Mouse (Mus musculus) hindbrain, embryonic 14.5 days (tissue): ENCODE measurements around the gene Tpsg1. TPM values are rescaled to one million over a fixed set of nuclear protein-coding genes. Genes with fewer than 3 reads are reported as not detected.

Experiments used
- ATAC-seq: fragments of 200-750 bp; cut with Nextera tagmentation; 2 replicates; pipeline ENCODE4 v1.8.0; 2017; ENCODE audit warnings: moderate number of reproducible peaks, mild to moderate bottlenecking, moderate TSS enrichment, moderate library complexity; ENCODE audit not compliant: low FRiP score
- DNase-seq: peaks from one replicate; pipeline ENCODE4 v3.0.0-alpha.2; 2015; ENCODE audit warnings: low spot score
- H3K27ac ChIP-seq: fragments of 300-500 bp; sonication (generic); 2 replicates; pipeline ENCODE4 v1.5.1; 2014; ENCODE audit warnings: mild to moderate bottlenecking, moderate library complexity
- H3K27me3 ChIP-seq: fragments of 300-500 bp; sonication (generic); 2 replicates; pipeline ENCODE4 v1.6.1; 2014; ENCODE audit warnings: mild to moderate bottlenecking, low read length, mixed read lengths; ENCODE audit not compliant: control insufficient read depth, insufficient read depth
- H3K36me3 ChIP-seq: fragments of 300-500 bp; sonication (generic); replicated peaks from 2 replicates; pipeline ENCODE4 v1.6.1; 2014; ENCODE audit not compliant: control insufficient read depth, insufficient read depth
- H3K4me1 ChIP-seq: fragments of 300-500 bp; sonication (generic); replicated peaks from 2 replicates; pipeline ENCODE4 v1.6.1; 2014; ENCODE audit warnings: antibody characterized with exemption, low read length, mixed read lengths; ENCODE audit not compliant: control insufficient read depth, insufficient read depth
- H3K4me2 ChIP-seq: fragments of 300-500 bp; sonication (generic); replicated peaks from 2 replicates; pipeline ENCODE4 v1.6.1; 2014; ENCODE audit warnings: mild to moderate bottlenecking, moderate library complexity
- H3K4me3 ChIP-seq: fragments of 300-500 bp; sonication (generic); replicated peaks from 2 replicates; pipeline ENCODE4 v1.5.1; 2014; ENCODE audit warnings: mild to moderate bottlenecking, low read length
- H3K9ac ChIP-seq: fragments of 300-500 bp; sonication (generic); 2 replicates; pipeline ENCODE4 v1.6.1; 2014
- H3K9me3 ChIP-seq: fragments of 300-500 bp; sonication (generic); 2 replicates; pipeline ENCODE4 v1.6.1; 2016; ENCODE audit warnings: low read length; ENCODE audit not compliant: control insufficient read depth
- WGBS: fragments of 180-500 bp; shearing (Covaris S2); extraction: QIAGEN DNeasy Blood & Tissue Kit; methylation state at CpG from one replicate; pipeline ENCODE4 v1.1.7; 2014; 5-methylcytosine and 5-hydroxymethylcytosine counted together
- polyA plus RNA-seq: library from polyadenylated mRNA; unstranded; fragments of >200 nt; fragmentation: Nextera tagmentation; extraction: Ambion mirVana; gene quantifications from 2 replicates; pipeline ENCODE4 v1.2.1, GENCODE M21; 2014

The Tpsg1 gene
- polyA plus RNA-seq, 1 experiment from 2014 or later: 1.2 TPM

- Histone ChIP-seq H3K36me3 (no peaks in the 10 kb centered on the region), H3K9ac (no peak overlapping the region), H3K4me1 (no peaks in the 10 kb centered on the region), H3K27ac (no peak overlapping the region), H3K9me3 (no peaks in the 10 kb centered on the region), H3K4me2 (no peak overlapping the region), H3K27me3 (no peaks in the 10 kb centered on the region; the same call in 1 of the 2 replicates), H3K4me3 (no peak overlapping the region)
- 13% methylated on average over 1 of the region's 1 CpGs for WGBS
- ATAC-seq: no peak
- no peak for DNase-seq
Observed at GRCm38 (mm10) chr17:25363726-25364125, 5.3 kb upstream of the Tpsg1 start.

GRCm38 (mm10) chr17:25366005-25366404, 3.1 kb upstream of the Tpsg1 start, which contains the start of gene Tpsb2:
TSS of gene Tpsb2 (plus strand) at chr17:25366305.
- no peak within 1 kb of the TSS for H3K9ac ChIP-seq
- no peak within 1 kb of the TSS for H3K27ac ChIP-seq
- H3K4me2 ChIP-seq: no peak within 1 kb of the TSS
- no peaks in the 10 kb centered on the region; the same call in 1 of the 2 replicates for H3K27me3 ChIP-seq
- ATAC-seq (no peak), DNase-seq (no peak)
- no peaks in the 10 kb centered on the region for H3K4me1 ChIP-seq
- WGBS: 80% methylated on average over 2 of the region's 2 CpGs
- no peak within 1 kb of the TSS for H3K4me3 ChIP-seq
- H3K36me3 ChIP-seq: no peaks in the 10 kb centered on the region
- H3K9me3 ChIP-seq: no peaks in the 10 kb centered on the region

GRCm38 (mm10) chr17:25372491-25372890, 3.4 kb downstream of the Tpsg1 start:
- H3K27ac ChIP-seq: no peak overlapping the region
- no peak overlapping the region for H3K4me3 ChIP-seq
- H3K36me3 ChIP-seq: peaks cover 23% of the 10 kb centered on the region
- DNase-seq (no peak), ATAC-seq (no peak)
- 80% methylated on average over 8 of the region's 8 CpGs for WGBS
- no peak overlapping the region for H3K9ac ChIP-seq
- no peaks in the 10 kb centered on the region for H3K9me3 ChIP-seq
- no peaks in the 10 kb centered on the region for H3K4me1 ChIP-seq
- no peaks in the 10 kb centered on the region for H3K27me3 ChIP-seq
- H3K4me2 ChIP-seq: no peak overlapping the region

GRCm38 (mm10) chr17:25374011-25374410, 4.9 kb downstream of the Tpsg1 start:
- Histone ChIP-seq H3K4me1 (no peaks in the 10 kb centered on the region), H3K27ac (no peak overlapping the region), H3K36me3 (peaks cover 33% of the 10 kb centered on the region), H3K9me3 (no peaks in the 10 kb centered on the region), H3K9ac (no peak overlapping the region), H3K27me3 (no peaks in the 10 kb centered on the region), H3K4me2 (no peak overlapping the region), H3K4me3 (no peak overlapping the region)
- DNase-seq (no peak), ATAC-seq (no peak)
- 48% methylated on average over 9 of the region's 9 CpGs for WGBS

GRCm38 (mm10) chr17:25394526-25394925, 25.5 kb downstream of the Tpsg1 start:
- WGBS: 89% methylated on average over 4 of the region's 4 CpGs
- Histone ChIP-seq H3K4me2 (no peak overlapping the region), H3K36me3 (peaks cover 39% of the 10 kb centered on the region), H3K9me3 (no peaks in the 10 kb centered on the region), H3K4me3 (no peak overlapping the region), H3K4me1 (peaks cover 9% of the 10 kb centered on the region), H3K27ac (no peak overlapping the region), H3K9ac (no peak overlapping the region), H3K27me3 (no peaks in the 10 kb centered on the region)
- no peak for DNase-seq
- no peak for ATAC-seq

DNA sequence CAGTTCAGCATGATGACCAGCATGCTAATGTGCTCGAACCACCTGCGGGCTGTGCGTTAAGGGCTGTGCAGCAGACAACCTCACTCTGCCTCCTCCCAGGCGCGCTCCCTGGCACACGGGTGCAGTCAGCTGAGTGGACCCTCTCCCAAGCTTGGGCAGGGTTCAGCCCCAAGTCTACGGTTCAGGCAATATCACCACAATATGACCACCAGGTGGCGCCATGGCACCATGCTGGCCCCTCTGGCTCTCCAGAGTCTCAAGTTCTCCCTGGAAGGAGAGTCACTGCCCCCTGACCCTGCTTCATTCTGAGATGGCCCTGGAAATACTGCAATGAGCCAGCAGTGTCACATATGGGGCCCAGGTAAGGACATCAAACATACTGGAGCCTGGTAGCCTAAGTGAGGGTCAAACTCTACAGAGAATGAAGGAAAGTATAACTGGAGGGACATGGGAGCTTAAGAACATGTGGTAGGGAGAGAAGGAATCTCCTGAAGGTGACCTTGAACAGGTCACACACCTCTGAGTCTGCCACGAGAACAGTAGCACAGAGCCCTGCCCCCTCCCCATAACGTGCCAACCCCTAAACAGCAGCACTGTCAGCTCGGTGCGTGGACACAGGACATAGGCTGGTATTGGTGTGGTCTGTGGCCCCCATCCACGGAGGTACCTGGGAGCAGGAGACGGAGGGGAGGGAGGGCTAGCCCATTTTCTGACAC, 28.9 kb downstream of the Tpsg1 start:
- Histone ChIP-seq H3K4me2 (no peak overlapping the region), H3K4me3 (no peak overlapping the region), H3K9ac (no peak overlapping the region), H3K27ac (peak overlapping the region; percentile 47; the same call in 1 of the 2 replicates), H3K9me3 (no peaks in the 10 kb centered on the region), H3K36me3 (peaks cover 15% of the 10 kb centered on the region), H3K27me3 (no peaks in the 10 kb centered on the region), H3K4me1 (peaks cover 9% of the 10 kb centered on the region)
- 36% methylated on average over 14 of the region's 14 CpGs for WGBS
- ATAC-seq (peak; percentile 25), DNase-seq (peak; percentile 90)

DNA sequence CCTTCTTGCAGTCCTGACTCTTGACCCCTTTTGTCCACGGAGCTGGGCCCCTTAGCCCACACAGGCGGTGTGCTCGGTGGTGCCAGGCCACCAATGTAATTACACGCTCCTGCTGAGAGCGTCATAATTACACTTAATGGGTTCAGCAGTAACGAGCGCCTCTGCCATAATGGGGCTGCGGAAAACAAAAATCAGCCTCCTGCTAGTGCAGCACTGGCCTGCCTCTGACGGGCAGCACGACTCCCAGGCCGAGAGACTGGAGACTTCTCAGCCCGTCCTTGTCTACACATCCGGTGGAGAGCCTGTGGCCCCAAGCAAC, 29.4 kb downstream of the Tpsg1 start:
- no peak overlapping the region for H3K4me2 ChIP-seq
- peaks cover 15% of the 10 kb centered on the region for H3K36me3 ChIP-seq
- peak overlapping the region; percentile 47; the same call in 1 of the 2 replicates for H3K27ac ChIP-seq
- H3K9ac ChIP-seq: no peak overlapping the region
- peaks cover 9% of the 10 kb centered on the region for H3K4me1 ChIP-seq
- H3K27me3 ChIP-seq: no peaks in the 10 kb centered on the region
- no peak for DNase-seq
- no peak overlapping the region for H3K4me3 ChIP-seq
- ATAC-seq: peak; percentile 25; the same call in 1 of the 2 replicates
- 34% methylated on average over 13 of the region's 13 CpGs for WGBS
- no peaks in the 10 kb centered on the region for H3K9me3 ChIP-seq

- no peak overlapping the region for H3K4me2 ChIP-seq
- H3K27ac ChIP-seq: no peak overlapping the region
- WGBS: 11% methylated on average over 7 of the region's 7 CpGs
- DNase-seq (no peak), ATAC-seq (no peak)
- no peaks in the 10 kb centered on the region for H3K27me3 ChIP-seq
- no peaks in the 10 kb centered on the region for H3K9me3 ChIP-seq
- H3K36me3 ChIP-seq: 0 out of 2 replicates have a peak, but pooled peaks cover 10% of the 10 kb centered on the region
- H3K4me3 ChIP-seq: no peak overlapping the region
- no peak overlapping the region for H3K9ac ChIP-seq
- H3K4me1 ChIP-seq: peaks cover 29% of the 10 kb centered on the region
Observed at GRCm38 (mm10) chr17:25400443-25400842, 31.4 kb downstream of the Tpsg1 start.

DNA sequence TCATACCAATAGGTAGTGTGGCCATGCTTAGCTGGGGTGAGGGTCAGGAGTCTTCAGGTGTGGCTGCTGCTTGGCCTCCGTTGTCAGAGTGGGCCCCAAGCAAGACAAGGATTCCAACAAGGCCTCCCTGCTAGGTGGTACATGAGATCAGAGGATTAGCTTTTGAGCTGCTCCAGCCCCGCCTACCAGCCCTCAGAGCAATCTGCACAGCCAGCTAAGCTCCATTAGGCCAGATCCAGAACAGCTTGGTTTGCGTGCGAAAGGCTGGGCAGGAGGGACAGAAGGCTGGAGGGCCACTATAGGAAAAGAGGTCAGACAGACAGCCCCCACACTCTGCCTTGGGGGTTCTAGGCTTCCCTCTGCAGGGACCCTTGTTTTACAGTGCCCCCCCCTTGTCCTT, 32.4 kb downstream of the Tpsg1 start:
- ATAC-seq (no peak), DNase-seq (no peak)
- no peak overlapping the region for H3K27ac ChIP-seq
- H3K4me3 ChIP-seq: no peak overlapping the region
- H3K9ac ChIP-seq: no peak overlapping the region
- no peaks in the 10 kb centered on the region for H3K9me3 ChIP-seq
- WGBS: 38% methylated on average over 4 of the region's 4 CpGs
- 0 out of 2 replicates have a peak, but pooled peaks cover 7% of the 10 kb centered on the region for H3K36me3 ChIP-seq
- no peak overlapping the region for H3K4me2 ChIP-seq
- H3K27me3 ChIP-seq: no peaks in the 10 kb centered on the region
- H3K4me1 ChIP-seq: peaks cover 39% of the 10 kb centered on the region
